Mouse (Mus musculus): Measurements from ENCODE around the gene Cers4. TPM values are rescaled to one million over a fixed set of nuclear protein-coding genes. Genes with fewer than 3 reads are reported as not detected.

The Cers4 gene
- polyA plus RNA-seq (2014; fragmentation: Illumina TruSeq; extraction: RNeasy Lipid Tissue Mini Kit (QIAGEN cat#74804); ENCODE audit: low read depth, low replicate concordance): 11.7 TPM

DNA sequence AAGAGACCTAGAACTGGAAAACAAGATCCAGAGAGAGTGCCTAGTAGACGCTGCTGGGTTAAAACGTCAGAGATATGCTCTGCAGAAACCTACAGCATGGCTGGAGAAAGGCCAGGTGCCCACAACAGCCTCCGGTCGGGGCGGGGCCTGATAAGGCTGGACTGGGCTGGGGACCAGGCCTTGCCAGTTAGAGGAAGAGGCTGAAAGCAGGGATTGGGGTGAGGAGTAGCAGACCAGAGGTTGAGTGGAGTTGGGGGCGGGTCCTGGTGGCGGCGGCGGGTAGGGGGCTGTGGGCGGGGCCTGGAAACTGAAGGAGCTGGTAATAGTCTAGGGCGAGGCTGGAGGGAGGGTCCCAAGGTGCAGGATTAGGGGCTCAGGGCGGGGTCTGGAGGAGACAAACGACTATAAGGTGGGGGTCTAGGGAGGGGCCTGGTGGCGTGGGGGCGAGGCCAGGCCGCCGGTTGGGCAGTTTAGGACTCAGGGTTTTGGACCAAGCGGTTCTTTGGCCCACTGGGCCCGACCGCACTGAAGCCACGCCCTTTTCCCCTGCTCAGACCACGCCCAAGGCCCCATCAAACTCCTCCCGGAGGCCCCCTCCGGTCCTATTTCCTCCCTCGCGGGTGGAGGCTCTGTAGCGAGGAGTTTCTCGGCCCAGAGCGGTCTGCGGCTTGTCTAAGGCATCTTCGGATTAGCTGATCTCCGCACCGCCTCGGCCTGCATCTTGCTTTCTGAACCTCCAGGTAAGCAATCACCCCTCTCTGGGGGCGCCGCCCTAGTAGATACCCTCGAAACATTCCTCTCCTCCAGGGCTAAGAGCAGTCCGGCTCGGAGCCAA is at the start of gene Cers4:
Gene Cers4 (plus strand): TSS at position 176 of the 835 bp plus-strand sequence.

Other genes with a start within 250 kb of the Cers4 start
- gene Tgfbr3l, start 244.8 kb upstream of the Cers4 start, polyA plus RNA-seq (2014; fragmentation: Illumina TruSeq; extraction: RNeasy Lipid Tissue Mini Kit (QIAGEN cat#74804); ENCODE audit: low read depth, low replicate concordance): 4.7 TPM
- gene Snapc2, start 239.9 kb upstream of the Cers4 start, polyA plus RNA-seq (2014; fragmentation: Illumina TruSeq; extraction: RNeasy Lipid Tissue Mini Kit (QIAGEN cat#74804); ENCODE audit: low read depth, low replicate concordance): 3.6 TPM
- 0.70 TPM for gene Ctxn1, start 233.8 kb upstream of the Cers4 start, polyA plus RNA-seq (2014; fragmentation: Illumina TruSeq; extraction: RNeasy Lipid Tissue Mini Kit (QIAGEN cat#74804); ENCODE audit: low read depth, low replicate concordance)
- 171 TPM for gene Timm44, start 217.1 kb upstream of the Cers4 start, polyA plus RNA-seq (2014; fragmentation: Illumina TruSeq; extraction: RNeasy Lipid Tissue Mini Kit (QIAGEN cat#74804); ENCODE audit: low read depth, low replicate concordance)
- 17.8 TPM for gene Ccl25, start 167.8 kb upstream of the Cers4 start, polyA plus RNA-seq (2014; fragmentation: Illumina TruSeq; extraction: RNeasy Lipid Tissue Mini Kit (QIAGEN cat#74804); ENCODE audit: low read depth, low replicate concordance)
- gene Elavl1, start 167.6 kb upstream of the Cers4 start, polyA plus RNA-seq (2014; fragmentation: Illumina TruSeq; extraction: RNeasy Lipid Tissue Mini Kit (QIAGEN cat#74804); ENCODE audit: low read depth, low replicate concordance): 66.2 TPM
- gene Zfp958, start 120.1 kb downstream of the Cers4 start, polyA plus RNA-seq (2014; fragmentation: Illumina TruSeq; extraction: RNeasy Lipid Tissue Mini Kit (QIAGEN cat#74804); ENCODE audit: low read depth, low replicate concordance): 114 TPM